ENCODE assay signal across 14 mouse cellular contexts in the genomic region with DNA sequence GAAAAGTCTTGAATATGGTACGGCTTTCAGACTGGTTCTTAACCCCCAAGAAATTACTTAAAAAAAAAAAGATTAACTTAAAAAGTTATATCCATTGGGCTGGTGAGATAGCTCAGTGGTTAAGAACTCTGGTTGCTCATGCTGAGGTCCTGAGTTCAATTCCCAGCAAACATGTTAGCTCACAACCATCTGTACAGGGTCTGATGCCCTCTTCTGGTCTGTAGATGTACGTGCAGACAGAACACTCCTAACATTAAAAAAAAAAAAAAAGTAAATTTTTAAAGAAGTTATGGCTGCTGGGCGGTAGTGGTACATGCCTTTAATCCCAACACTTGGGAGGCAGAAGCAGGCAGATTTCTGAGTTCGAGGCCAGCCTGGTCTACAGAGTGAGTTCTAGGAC. TPM values are rescaled to one million over a fixed set of nuclear protein-coding genes. Genes with fewer than 3 reads are reported as not detected.
DNase-seq lines count a peak whose midpoint lies in the region; ATAC-seq and TF ChIP-seq lines count a peak whose summit lies in the region.
"Had no signal": no experiment of that assay in that cellular context is flagged by ENCODE, and none has a peak within 500 bp of the region (broad histone marks: within the 10 kb centered on the region; RNA-seq: fewer than 3 reads in every experiment).

No protein-coding gene starts in this region.

- H3K9ac ChIP-seq in liver, postnatal 0 days (replicated peaks) = no peak overlapping the region
- H3K9ac ChIP-seq: midbrain, embryonic 12.5 days had no signal

- 87% methylated on average over 4 of the region's 4 CpGs for WGBS in liver, postnatal 0 days (ENCODE audit: insufficient replicate concordance)

- peaks cover 34% of the 10 kb centered on the region for H3K36me3 ChIP-seq in liver, postnatal 0 days (replicated peaks; ENCODE audit: insufficient read depth, low read length)

- TF ChIP-seq EP300 in liver, postnatal 0 days (IDR thresholded peaks at IDR 0.05; ENCODE audit: low read depth) = no peak

- TF ChIP-seq CTCF in gastrocnemius, adult 2 months (IDR thresholded peaks at IDR 0.05) = peak; percentile 36
- peak; percentile 41 for TF ChIP-seq CTCF in liver, postnatal 0 days (IDR thresholded peaks at IDR 0.05; ENCODE audit: low read depth)

- H3K4me2 ChIP-seq in liver, postnatal 0 days (ENCODE audit: low read depth, low read length) = no peak overlapping the region
- H3K4me2 ChIP-seq: midbrain, embryonic 12.5 days had no signal

- intact Hi-C loops in gastrocnemius, adult 2 months (cut with DNase I) = no loop called here
- intact Hi-C loops in heart, postnatal 36 days (cut with DNase I) = no loop called here

- no peak overlapping the region for H3K27ac ChIP-seq in gastrocnemius, adult 2 months
- no peak overlapping the region for H3K27ac ChIP-seq in liver, postnatal 0 days (ENCODE audit: low read depth)
- H3K27ac ChIP-seq: midbrain, embryonic 12.5 days had no signal

- no peaks in the 10 kb centered on the region for H3K4me1 ChIP-seq in liver, postnatal 0 days (ENCODE audit: insufficient read depth)
- H3K4me1 ChIP-seq: midbrain, embryonic 12.5 days had no signal

- H3K27me3 ChIP-seq in liver, postnatal 0 days (ENCODE audit: insufficient read depth, low read length) = no peaks in the 10 kb centered on the region
- H3K27me3 ChIP-seq: midbrain, embryonic 12.5 days had no signal

- no peak for DNase-seq in gastrocnemius, adult 2 months
- DNase-seq in gastrocnemius, adult 8-10 months (ENCODE audit: low spot score in 2 of 2) = no peak
- no peak for DNase-seq in liver, postnatal 0 days
- no peak for DNase-seq in liver
- peak; percentile 64 for DNase-seq in R1 (ENCODE audit: low read depth, low spot score)
- DNase-seq in naive thymus-derived CD4-positive, alpha-beta T cell, adult 2 months (ENCODE audit: low read depth) = peak; percentile 41
- no peak for DNase-seq in adrenal gland, postnatal 10 days
- DNase-seq in heart, postnatal 36 days = no peak
- DNase-seq: lung, adult 18-20 months; thymus, postnatal 14 days had no signal

- ATAC-seq in liver, postnatal 0 days = no peak

- no peak overlapping the region for H3K4me3 ChIP-seq in gastrocnemius, adult 2 months
- no peak overlapping the region for H3K4me3 ChIP-seq in liver, postnatal 0 days (ENCODE audit: low read depth, low read length)
- H3K4me3 ChIP-seq: erythroblast, embryonic 14.5 days; midbrain, embryonic 12.5 days had no signal

- no peaks in the 10 kb centered on the region for H3K9me3 ChIP-seq in liver, postnatal 0 days (ENCODE audit: low read length)
- H3K9me3 ChIP-seq: midbrain, embryonic 12.5 days had no signal

RNA-seq across cellular contexts. Expression of a gene that starts 8.7 kb away (rescaled TPM):
- not detected for total RNA-seq in gastrocnemius, adult 2 months (2021)
- total RNA-seq in gastrocnemius, adult 8-10 months (2022) = not detected
- polyA plus RNA-seq in liver, postnatal 0 days (2015; fragmentation: Nextera tagmentation; extraction: Ambion mirVana) = 0.17 TPM in 1 of 2 replicates, not detected in the other
- total RNA-seq in adrenal gland, postnatal 10 days (2021) = not detected
- not detected for total RNA-seq in heart, postnatal 36 days (2021)
- total RNA-seq: adrenal gland, adult 18-20 months; left cerebral cortex, postnatal 10 days had no signal
- polyA plus RNA-seq: erythroblast, embryonic 14.5 days had no signal

RNA-seq across cellular contexts. Expression of a gene that starts 22.2 kb away (rescaled TPM):
- 100 to 1,000 TPM; 229 to 272 TPM for total RNA-seq in gastrocnemius, adult 2 months (2021)
- total RNA-seq in gastrocnemius, adult 8-10 months (2022) = 100 to 1,000 TPM; 252 to 285 (median 260) TPM
- polyA plus RNA-seq in liver, postnatal 0 days (2015; fragmentation: Nextera tagmentation; extraction: Ambion mirVana) = 127 and 145 TPM in 2 replicates
- 100 to 1,000 TPM; 238 to 252 TPM for total RNA-seq in adrenal gland, postnatal 10 days (2021)
- 100 to 1,000 TPM; 264 to 265 TPM for total RNA-seq in heart, postnatal 36 days (2021)

RNA-seq across cellular contexts. Expression of a gene that starts 28.4 kb away (rescaled TPM):
- 100 to 1,000 TPM; 178 to 216 TPM for total RNA-seq in gastrocnemius, adult 2 months (2021)
- 100 to 1,000 TPM; 203 to 225 (median 211) TPM for total RNA-seq in gastrocnemius, adult 8-10 months (2022)
- 0.73 and 1.0 TPM in 2 replicates for polyA plus RNA-seq in liver, postnatal 0 days (2015; fragmentation: Nextera tagmentation; extraction: Ambion mirVana)
- total RNA-seq in adrenal gland, postnatal 10 days (2021) = 10 to 100 TPM; 19.4 to 20.4 TPM
- 10 to 100 TPM; 70.6 to 92.4 TPM for total RNA-seq in heart, postnatal 36 days (2021)
- polyA plus RNA-seq: erythroblast, embryonic 14.5 days had no signal

RNA-seq across cellular contexts. Expression of a gene that starts 32.2 kb away (rescaled TPM):
- total RNA-seq in gastrocnemius, adult 2 months (2021) = 1 to 10 TPM in 1 of 2 experiments, under 1 TPM in 1; 0.84 to 1.2 TPM
- total RNA-seq in gastrocnemius, adult 8-10 months (2022) = 1 to 10 TPM; 1.1 to 2.2 (median 1.5) TPM
- polyA plus RNA-seq in liver, postnatal 0 days (2015; fragmentation: Nextera tagmentation; extraction: Ambion mirVana) = 4.5 and 5.5 TPM in 2 replicates
- total RNA-seq in adrenal gland, postnatal 10 days (2021) = 10 to 100 TPM in 1 of 2 experiments, 1 to 10 TPM in 1; 7.3 to 11.7 TPM
- total RNA-seq in heart, postnatal 36 days (2021) = 1 to 10 TPM; 2.6 to 3.2 TPM

RNA-seq across cellular contexts. Expression of a gene that starts 47.6 kb away (rescaled TPM):
- 10 to 100 TPM in 1 of 2 experiments, 1 to 10 TPM in 1; 4.9 to 10.2 TPM for total RNA-seq in gastrocnemius, adult 2 months (2021)
- total RNA-seq in gastrocnemius, adult 8-10 months (2022) = 1 to 10 TPM; 4.8 to 8.1 (median 5.9) TPM
- 7.6 and 8.3 TPM in 2 replicates for polyA plus RNA-seq in liver, postnatal 0 days (2015; fragmentation: Nextera tagmentation; extraction: Ambion mirVana)
- 10 to 100 TPM; 22.0 to 25.8 TPM for total RNA-seq in adrenal gland, postnatal 10 days (2021)
- 10 to 100 TPM; 20.1 to 23.2 TPM for total RNA-seq in heart, postnatal 36 days (2021)

Comparison
In these comparisons a context has a peak if more than half of its experiments do, and no peak if none do; other contexts are left out.
1. DNase-seq: peak in R1 (single experiment) and naive thymus-derived CD4-positive, alpha-beta T cell, adult 2 months (single experiment); none in gastrocnemius, adult 2 months (single experiment), gastrocnemius, adult 8-10 months (0 of 2), liver, postnatal 0 days (single experiment), liver (single experiment), adrenal gland, postnatal 10 days (single experiment) and heart, postnatal 36 days (0 of 2).